Mouse (Mus musculus) heart, embryonic 12.5 days (tissue): ENCODE measurements around the gene Mpg. TPM values are rescaled to one million over a fixed set of nuclear protein-coding genes. Genes with fewer than 3 reads are reported as not detected.

Experiments
- ATAC-seq: fragments of 200-750 bp; cut with Nextera tagmentation; 2 replicates; pipeline ENCODE4 v1.8.0; 2017; ENCODE audit warnings: moderate TSS enrichment, moderate library complexity; ENCODE audit not compliant: insufficient number of reproducible peaks, low FRiP score
- H3K27ac ChIP-seq: fragments of 300-500 bp; sonication (generic); 2 replicates; pipeline ENCODE4 v1.5.1; 2016; ENCODE audit warnings: mild to moderate bottlenecking, moderate library complexity; ENCODE audit not compliant: poor library complexity, severe bottlenecking
- H3K27me3 ChIP-seq: fragments of 300-500 bp; sonication (generic); replicated peaks from 2 replicates; pipeline ENCODE4 v1.6.1; 2016; ENCODE audit warnings: mild to moderate bottlenecking, moderate library complexity
- H3K36me3 ChIP-seq: fragments of 300-500 bp; sonication (generic); 2 replicates; pipeline ENCODE4 v1.6.1; 2016; ENCODE audit warnings: mild to moderate bottlenecking, moderate library complexity
- H3K4me1 ChIP-seq: fragments of 300-500 bp; sonication (generic); replicated peaks from 2 replicates; pipeline ENCODE4 v1.6.1; 2016; ENCODE audit warnings: mild to moderate bottlenecking
- H3K4me2 ChIP-seq: fragments of 300-500 bp; sonication (generic); 2 replicates; pipeline ENCODE4 v1.6.1; 2016; ENCODE audit warnings: mild to moderate bottlenecking, moderate library complexity
- H3K4me3 ChIP-seq: fragments of 300-500 bp; sonication (generic); 2 replicates; pipeline ENCODE4 v1.5.1; 2016; ENCODE audit warnings: mild to moderate bottlenecking
- H3K9ac ChIP-seq: fragments of 300-500 bp; sonication (generic); 2 replicates; pipeline ENCODE4 v1.6.1; 2016; ENCODE audit warnings: mild to moderate bottlenecking, moderate library complexity
- H3K9me3 ChIP-seq: fragments of 300-500 bp; sonication (generic); replicated peaks from 2 replicates; pipeline ENCODE4 v1.6.1; 2016; ENCODE audit warnings: mild to moderate bottlenecking, moderate library complexity
- WGBS: fragments of 180-500 bp; shearing (Covaris S2); methylation state at CpG from one replicate; pipeline ENCODE4 v1.1.7; 2016; 5-methylcytosine and 5-hydroxymethylcytosine counted together
- polyA plus RNA-seq: library from polyadenylated mRNA; unstranded; fragments of >200 nt; fragmentation: Nextera tagmentation; extraction: Ambion mirVana; gene quantifications from 2 replicates; pipeline ENCODE4 v1.2.1, GENCODE M21; 2016

Mpg gene
- polyA plus RNA-seq, 1 experiment from 2014 or later = 19.1 TPM

DNA sequence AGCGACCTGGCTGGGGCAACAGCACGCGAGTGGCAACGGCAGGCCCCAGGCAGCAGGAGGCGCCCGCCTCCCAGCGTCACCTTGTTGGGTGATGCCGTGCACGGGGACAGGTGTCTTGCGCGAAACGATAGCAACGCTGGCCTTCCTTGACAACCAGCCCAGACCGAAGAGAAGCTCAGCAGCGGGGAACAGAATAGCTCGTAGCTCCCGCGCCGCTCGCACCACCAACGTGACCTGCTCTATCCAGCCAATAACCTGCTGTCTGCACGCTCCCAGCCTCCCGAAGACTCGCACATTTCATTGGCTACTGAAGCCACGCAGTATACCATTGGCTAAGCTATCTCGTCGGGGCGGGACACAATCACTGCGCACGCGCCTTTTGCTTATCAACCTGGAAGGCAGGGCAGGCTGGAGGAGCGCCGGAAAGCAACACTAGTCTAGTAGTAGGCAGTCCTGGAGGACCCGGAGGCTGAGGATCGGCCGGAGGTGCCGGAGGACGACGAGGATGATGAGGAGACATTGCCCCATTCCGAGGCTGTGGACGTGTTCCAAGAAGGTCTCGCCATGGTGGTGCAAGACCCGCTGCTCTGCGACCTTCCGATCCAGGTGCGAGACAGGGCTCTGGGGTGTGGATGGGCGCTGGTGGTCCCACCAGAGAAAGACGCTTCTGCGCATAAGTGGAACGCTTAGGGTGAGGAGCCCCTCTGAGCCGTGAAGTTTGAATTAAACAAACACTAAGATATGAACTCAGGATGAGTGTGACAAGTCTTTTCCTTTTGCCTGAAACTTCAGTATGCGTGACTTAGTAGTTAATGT is 21.0 kb upstream of the Mpg start, which contains the start of gene Snrnp25:
TSS of gene Snrnp25 (plus strand) at position 358 of the 816 bp plus-strand sequence.
- peaks cover 32% of the 10 kb centered on the region for H3K36me3 ChIP-seq
- peaks cover 16% of the 10 kb centered on the region for H3K4me1 ChIP-seq
- peaks cover 6% of the 10 kb centered on the region; the same call in 1 of the 2 replicates for H3K27me3 ChIP-seq
- ATAC-seq = peak; percentile 100
- peak within 1 kb of the TSS; percentile 73 for H3K4me3 ChIP-seq
- H3K9ac ChIP-seq = peak within 1 kb of the TSS; percentile 80
- under 1% methylated on average over 52 of the region's 52 CpGs for WGBS
- peak within 1 kb of the TSS; percentile 79 for H3K4me2 ChIP-seq
- peak within 1 kb of the TSS; percentile 28; the same call in 1 of the 2 replicates for H3K27ac ChIP-seq
- H3K9me3 ChIP-seq = no peaks in the 10 kb centered on the region

DNA sequence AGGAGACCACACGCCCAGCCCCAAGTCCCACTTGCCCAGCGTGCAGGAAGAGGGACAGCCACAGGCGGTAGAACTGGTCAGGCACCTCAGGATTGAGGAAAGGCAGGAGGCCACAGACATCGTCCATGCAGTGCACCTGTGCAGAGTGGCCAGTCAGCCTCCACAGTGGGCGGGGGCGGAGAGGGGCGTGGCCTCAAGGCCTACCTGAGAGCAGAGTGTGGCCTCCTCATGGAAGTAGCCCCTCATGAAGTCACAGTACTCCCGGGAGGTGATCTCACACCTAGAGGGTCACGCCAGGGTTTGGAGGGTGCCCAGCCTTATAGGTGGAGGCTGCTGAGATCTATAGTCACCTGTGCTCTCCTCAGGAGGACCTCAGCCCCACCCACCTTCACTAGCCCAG is 15.7 kb upstream of the Mpg start:
- ATAC-seq = peak; percentile 40; the same call in 1 of the 2 replicates
- Histone ChIP-seq H3K4me3 (no peak overlapping the region), H3K9ac (no peak overlapping the region), H3K27ac (no peak overlapping the region), H3K36me3 (peaks cover 86% of the 10 kb centered on the region), H3K4me1 (peaks cover 7% of the 10 kb centered on the region; the same call in 1 of the 2 replicates), H3K9me3 (no peaks in the 10 kb centered on the region), H3K27me3 (no peaks in the 10 kb centered on the region), H3K4me2 (no peak overlapping the region)
- WGBS = 87% methylated on average over 9 of the region's 9 CpGs

DNA sequence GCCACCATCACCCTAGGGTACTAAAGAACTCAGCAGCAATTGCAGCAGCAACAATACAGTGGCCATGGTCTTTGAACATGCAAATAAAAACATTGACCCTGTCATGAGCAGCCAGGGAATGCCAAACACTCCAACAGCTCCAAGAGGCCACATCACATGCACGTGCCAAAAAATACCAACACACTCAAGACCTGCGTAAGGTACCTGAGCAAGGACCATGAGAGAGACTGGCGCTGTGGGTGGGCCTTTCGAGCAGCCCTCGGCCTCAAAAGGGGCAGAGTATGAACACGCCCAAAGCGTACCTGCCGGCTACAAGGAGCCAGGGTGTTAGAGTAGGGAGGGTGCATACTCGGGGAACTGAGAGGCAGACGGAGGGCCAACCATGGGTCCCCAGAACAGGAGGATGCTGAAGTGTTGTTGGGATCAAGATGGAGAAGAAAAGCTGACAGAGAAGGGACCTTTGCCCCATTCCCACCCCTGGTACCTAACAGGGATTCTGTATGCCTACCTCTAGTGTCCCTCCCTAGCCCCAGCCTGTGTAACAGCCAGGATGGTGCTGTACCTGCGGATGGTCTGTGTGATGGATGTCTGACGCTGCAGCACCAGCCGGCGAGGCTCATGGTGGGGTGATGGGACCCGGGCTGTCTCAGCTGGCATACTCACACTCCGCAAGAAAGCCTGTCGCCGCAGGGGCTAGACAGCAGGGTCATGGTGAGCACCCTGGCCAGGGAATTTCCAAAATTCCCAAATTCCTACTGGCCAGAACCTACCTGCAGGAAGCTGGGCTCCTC is 10.7 kb upstream of the Mpg start:
- Histone ChIP-seq H3K36me3 (peaks cover 64% of the 10 kb centered on the region), H3K9me3 (no peaks in the 10 kb centered on the region), H3K4me1 (peaks cover 28% of the 10 kb centered on the region), H3K4me2 (no peak overlapping the region), H3K27me3 (no peaks in the 10 kb centered on the region), H3K9ac (no peak overlapping the region), H3K27ac (no peak overlapping the region), H3K4me3 (no peak overlapping the region)
- no peak for ATAC-seq
- WGBS = 94% methylated on average over 18 of the region's 18 CpGs

DNA sequence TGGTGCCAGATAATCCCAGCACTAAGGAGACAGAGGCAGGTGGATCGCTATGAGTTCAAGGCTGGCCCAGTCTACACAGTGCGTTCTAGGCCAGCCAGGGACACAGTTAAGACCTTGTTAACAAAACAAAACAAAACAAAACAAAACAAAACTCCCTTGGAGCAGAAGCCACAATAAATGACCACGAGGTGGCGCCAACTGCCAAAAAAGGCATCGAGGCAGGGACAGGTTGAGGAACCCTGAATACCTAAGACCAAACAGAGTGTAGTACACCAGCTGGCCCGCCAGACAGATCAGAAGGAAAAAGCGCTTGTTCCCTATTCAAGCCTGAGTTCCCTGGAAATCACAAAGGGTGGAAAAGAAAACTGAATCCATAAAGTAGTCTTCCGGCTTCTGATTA is 9.5 kb upstream of the Mpg start:
- H3K4me1 ChIP-seq = peaks cover 34% of the 10 kb centered on the region
- H3K4me3 ChIP-seq = no peak overlapping the region
- H3K9ac ChIP-seq = no peak overlapping the region
- no peak overlapping the region for H3K4me2 ChIP-seq
- peaks cover 51% of the 10 kb centered on the region for H3K36me3 ChIP-seq
- H3K27ac ChIP-seq = no peak overlapping the region
- H3K27me3 ChIP-seq = no peaks in the 10 kb centered on the region
- no peaks in the 10 kb centered on the region for H3K9me3 ChIP-seq
- ATAC-seq = no peak
- 26% methylated on average over 8 of the region's 8 CpGs for WGBS

DNA sequence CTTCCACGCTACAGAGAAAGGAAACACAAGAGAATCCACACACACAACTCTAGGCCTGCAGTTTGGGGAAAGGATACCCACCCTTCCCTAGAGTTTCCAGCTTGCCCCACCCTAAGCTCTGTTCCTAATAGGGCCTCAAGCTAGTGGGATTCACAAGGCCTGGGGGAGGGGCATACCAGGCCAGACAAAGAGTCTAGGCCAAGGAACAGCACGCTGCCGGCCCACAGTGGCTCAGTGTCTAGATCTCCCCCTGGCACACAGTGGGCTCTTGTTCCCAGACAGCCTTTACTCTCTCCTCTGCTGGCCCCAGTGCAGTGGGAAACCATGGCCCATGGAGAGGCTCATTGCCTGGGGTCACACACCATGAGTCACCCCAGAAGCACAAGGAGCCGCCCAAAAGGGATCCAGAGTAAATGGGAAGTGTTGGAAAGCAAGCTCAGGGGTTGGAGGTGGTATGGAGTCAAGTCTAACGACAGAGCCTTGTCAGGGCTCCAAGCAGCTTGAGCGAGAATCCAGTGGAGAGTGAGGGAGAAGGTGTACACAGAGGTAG is 7.7 kb upstream of the Mpg start:
- Histone ChIP-seq H3K4me1 (peaks cover 48% of the 10 kb centered on the region), H3K36me3 (peaks cover 34% of the 10 kb centered on the region), H3K4me2 (peak overlapping the region; percentile 20), H3K27ac (no peak overlapping the region), H3K4me3 (no peak overlapping the region), H3K27me3 (no peaks in the 10 kb centered on the region), H3K9ac (0 out of 2 replicates have a peak overlapping the region, but pooled peaks have one; percentile 16), H3K9me3 (no peaks in the 10 kb centered on the region)
- ATAC-seq = no peak
- 57% methylated on average over 6 of the region's 6 CpGs for WGBS

DNA sequence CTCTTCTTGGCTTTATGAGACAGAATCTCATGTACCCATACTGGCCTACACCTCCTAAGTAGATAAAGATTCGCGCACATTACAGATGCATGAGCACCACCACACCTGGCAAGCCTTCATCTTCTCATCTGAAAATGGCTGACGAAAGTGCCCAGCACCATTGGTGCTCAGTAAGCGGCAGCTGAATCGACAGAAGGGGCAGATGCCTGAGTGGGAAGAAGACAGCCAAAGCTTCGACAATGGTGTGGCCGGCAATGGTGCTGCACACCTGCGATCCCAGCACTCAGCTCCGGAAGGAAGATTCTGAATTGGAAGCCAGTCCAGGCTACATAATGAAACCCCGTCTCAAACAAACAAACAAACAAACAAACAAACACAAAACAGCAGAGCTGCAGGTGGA is 7.0 kb upstream of the Mpg start:
- peaks cover 26% of the 10 kb centered on the region for H3K36me3 ChIP-seq
- H3K9me3 ChIP-seq = no peaks in the 10 kb centered on the region
- 0 out of 2 replicates have a peak overlapping the region, but pooled peaks have one; percentile 23 for H3K9ac ChIP-seq
- peaks cover 55% of the 10 kb centered on the region for H3K4me1 ChIP-seq
- peak overlapping the region; percentile 77; the same call in 1 of the 2 replicates for H3K4me2 ChIP-seq
- no peak overlapping the region for H3K4me3 ChIP-seq
- no peak for ATAC-seq
- no peaks in the 10 kb centered on the region for H3K27me3 ChIP-seq
- WGBS = 89% methylated on average over 10 of the region's 10 CpGs
- H3K27ac ChIP-seq = no peak overlapping the region

DNA sequence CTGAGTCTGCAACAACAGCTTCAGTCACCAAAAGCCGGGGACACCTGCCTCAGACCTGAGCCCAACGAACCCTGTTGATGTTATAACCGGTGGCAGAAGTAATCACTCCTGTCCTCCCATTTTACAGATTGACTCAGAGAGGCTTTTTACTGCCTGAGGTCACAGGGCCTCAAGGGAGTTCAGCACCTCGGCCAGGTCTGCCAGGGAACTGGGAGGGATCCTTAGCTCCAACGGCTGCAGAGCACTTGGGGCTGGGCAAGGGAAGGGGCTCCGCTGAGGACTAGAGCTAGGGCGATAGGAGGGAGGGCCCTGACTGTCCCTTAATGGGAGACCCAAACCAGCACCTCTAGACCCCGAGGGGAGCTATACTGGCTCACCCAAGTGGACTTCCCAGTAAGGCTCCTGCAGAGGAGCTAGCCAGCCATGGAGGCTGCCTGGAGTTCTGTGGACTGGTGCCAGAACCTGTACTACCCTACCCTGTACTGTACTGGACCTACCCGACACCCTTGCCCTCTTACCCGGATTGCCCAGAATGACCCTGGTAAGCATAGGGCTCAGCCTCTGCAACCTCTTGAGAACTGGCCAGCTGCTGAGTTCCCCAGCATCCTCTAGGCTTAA is 5.6 kb upstream of the Mpg start:
- peak overlapping the region; percentile 92 for H3K9ac ChIP-seq
- no peaks in the 10 kb centered on the region for H3K27me3 ChIP-seq
- H3K36me3 ChIP-seq = peaks cover 12% of the 10 kb centered on the region
- H3K9me3 ChIP-seq = no peaks in the 10 kb centered on the region
- H3K4me2 ChIP-seq = peak overlapping the region; percentile 77
- WGBS = 28% methylated on average over 10 of the region's 10 CpGs
- peak overlapping the region; percentile 91 for H3K27ac ChIP-seq
- peaks cover 70% of the 10 kb centered on the region for H3K4me1 ChIP-seq
- H3K4me3 ChIP-seq = peak overlapping the region; percentile 80
- ATAC-seq = peak; percentile 40

DNA sequence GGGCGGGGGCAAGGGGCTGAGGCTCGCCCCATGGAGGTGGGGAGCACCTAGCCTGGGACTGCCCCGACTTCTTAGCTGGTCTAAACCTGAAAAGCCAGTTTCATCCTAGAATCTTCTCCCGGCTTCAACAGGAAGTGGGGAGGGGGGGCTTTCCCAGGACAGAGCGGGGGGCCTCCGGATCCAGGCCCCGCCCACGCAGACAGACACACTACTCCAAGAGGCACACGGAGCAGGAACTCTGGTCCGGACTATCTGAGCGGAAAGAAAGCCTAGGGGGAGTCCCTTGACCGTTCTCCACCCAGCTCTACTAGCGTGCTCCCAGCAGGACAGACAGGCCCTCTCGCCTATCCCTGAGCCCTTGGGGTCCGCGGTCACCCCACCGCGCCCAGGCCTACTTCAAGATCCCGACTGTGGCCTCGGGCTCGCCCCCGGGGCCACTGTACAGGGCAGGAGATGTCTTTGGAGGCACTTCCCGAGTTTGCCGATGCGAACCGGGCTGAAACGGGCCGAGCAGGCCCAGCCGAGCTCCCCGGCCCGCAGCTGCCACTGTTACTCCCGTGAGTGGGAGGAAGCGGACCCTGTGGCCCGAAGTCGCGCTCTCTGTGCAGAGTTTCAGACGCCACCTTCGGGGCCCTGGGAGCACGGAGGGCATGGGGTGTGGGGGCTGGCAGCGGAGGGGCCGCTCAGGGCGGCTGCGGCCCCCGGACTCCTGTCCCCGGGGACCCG is 4.9 kb upstream of the Mpg start:
- H3K36me3 ChIP-seq = peaks cover 6% of the 10 kb centered on the region; the same call in 1 of the 2 replicates
- H3K4me3 ChIP-seq = peak overlapping the region; percentile 80
- H3K27ac ChIP-seq = peak overlapping the region; percentile 91
- H3K4me1 ChIP-seq = peaks cover 75% of the 10 kb centered on the region
- peak overlapping the region; percentile 77 for H3K4me2 ChIP-seq
- H3K27me3 ChIP-seq = no peaks in the 10 kb centered on the region
- H3K9ac ChIP-seq = peak overlapping the region; percentile 92
- H3K9me3 ChIP-seq = no peaks in the 10 kb centered on the region
- peak; percentile 67 for ATAC-seq
- under 1% methylated on average over 45 of the region's 46 CpGs for WGBS

DNA sequence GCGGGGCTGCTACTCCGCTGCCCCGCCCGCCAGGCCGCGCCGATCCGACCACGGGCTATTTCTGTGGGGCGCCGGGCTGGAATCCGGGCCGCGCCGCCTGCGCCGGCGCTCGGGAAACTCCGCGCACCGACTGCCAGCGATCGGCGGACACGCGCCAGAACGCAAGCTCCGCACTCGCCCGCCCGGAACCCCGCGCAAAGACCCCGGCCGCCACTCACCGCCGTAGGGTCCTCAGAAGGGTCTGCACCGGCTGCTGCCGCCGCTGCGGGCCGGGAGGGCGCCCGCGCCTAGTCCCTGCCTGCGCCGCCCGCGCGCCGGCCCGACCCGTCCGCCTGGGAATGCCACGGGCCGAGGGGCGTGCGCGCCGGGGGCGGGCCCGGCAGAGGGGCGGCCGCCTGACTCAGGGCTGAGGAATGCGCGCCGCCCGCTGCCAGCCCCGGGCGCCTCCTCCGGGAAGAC is 4.3 kb upstream of the Mpg start, which contains the start of gene Rhbdf1:
TSS of gene Rhbdf1 (minus strand) at position 350 of the 459 bp plus-strand sequence.
- H3K27me3 ChIP-seq = no peaks in the 10 kb centered on the region
- under 1% methylated on average over 61 of the region's 72 CpGs for WGBS
- H3K27ac ChIP-seq = peak within 1 kb of the TSS; percentile 91
- peak within 1 kb of the TSS; percentile 80 for H3K4me3 ChIP-seq
- H3K4me1 ChIP-seq = peaks cover 78% of the 10 kb centered on the region
- H3K36me3 ChIP-seq = peaks cover 6% of the 10 kb centered on the region; the same call in 1 of the 2 replicates
- ATAC-seq = peak; percentile 69
- H3K9ac ChIP-seq = peak within 1 kb of the TSS; percentile 92
- H3K9me3 ChIP-seq = no peaks in the 10 kb centered on the region
- peak within 1 kb of the TSS; percentile 77 for H3K4me2 ChIP-seq
